Mouse (Mus musculus) embryonic facial prominence, embryonic 14.5 days (tissue): ENCODE measurements around the gene Arhgap22. TPM values are rescaled to one million over a fixed set of nuclear protein-coding genes. Genes with fewer than 3 reads are reported as not detected.

Experiments used
- ATAC-seq: fragments of 200-750 bp; cut with Nextera tagmentation; 2 replicates; pipeline ENCODE4 v1.8.0; 2017; ENCODE audit warnings: low read depth, moderate number of reproducible peaks, moderate TSS enrichment
- DNase-seq: peaks from one replicate; pipeline ENCODE4 v3.0.0-alpha.2; 2015; ENCODE audit warnings: low spot score
- H3K27ac ChIP-seq: fragments of 300-500 bp; sonication (generic); replicated peaks from 2 replicates; pipeline ENCODE4 v1.5.1; 2014; ENCODE audit warnings: low read depth, mild to moderate bottlenecking, low read length, moderate library complexity
- H3K27me3 ChIP-seq: fragments of 300-500 bp; sonication (generic); replicated peaks from 2 replicates; pipeline ENCODE4 v1.6.1; 2014; ENCODE audit warnings: low read length; ENCODE audit not compliant: control insufficient read depth, insufficient read depth
- H3K36me3 ChIP-seq: fragments of 300-500 bp; sonication (generic); 2 replicates; pipeline ENCODE4 v1.6.1; 2014; ENCODE audit warnings: low read length, mixed read lengths; ENCODE audit not compliant: control insufficient read depth, insufficient read depth
- H3K4me1 ChIP-seq: fragments of 300-500 bp; sonication (generic); 2 replicates; pipeline ENCODE4 v1.6.1; 2014; ENCODE audit warnings: antibody characterized with exemption, low read length; ENCODE audit not compliant: control insufficient read depth, insufficient read depth
- H3K4me2 ChIP-seq: fragments of 300-500 bp; sonication (generic); 2 replicates; pipeline ENCODE4 v1.6.1; 2014; ENCODE audit warnings: low read depth, mild to moderate bottlenecking, low read length, moderate library complexity, mixed read lengths
- H3K4me3 ChIP-seq: fragments of 300-500 bp; sonication (generic); 2 replicates; pipeline ENCODE4 v1.5.1; 2014; ENCODE audit warnings: low read depth, mild to moderate bottlenecking, low read length
- H3K9ac ChIP-seq: fragments of 300-500 bp; sonication (generic); 2 replicates; pipeline ENCODE4 v1.6.1; 2014; ENCODE audit warnings: low read depth, mild to moderate bottlenecking, low read length, moderate library complexity, mixed read lengths
- H3K9me3 ChIP-seq: fragments of 300-500 bp; sonication (generic); 2 replicates; pipeline ENCODE4 v1.6.1; 2016; ENCODE audit warnings: low read length; ENCODE audit not compliant: control insufficient read depth
- WGBS: fragments of 180-500 bp; shearing (Covaris S2); extraction: QIAGEN DNeasy Blood & Tissue Kit; methylation state at CpG from one replicate; pipeline ENCODE4 v1.1.7; 2014; 5-methylcytosine and 5-hydroxymethylcytosine counted together
- polyA plus RNA-seq: library from polyadenylated mRNA; unstranded; fragments of >200 nt; fragmentation: Nextera tagmentation; extraction: Ambion mirVana; gene quantifications from 2 replicates; pipeline ENCODE4 v1.2.1, GENCODE M21; 2014

Arhgap22 gene
- polyA plus RNA-seq, 1 experiment from 2014 or later, result 2.9 TPM

DNA sequence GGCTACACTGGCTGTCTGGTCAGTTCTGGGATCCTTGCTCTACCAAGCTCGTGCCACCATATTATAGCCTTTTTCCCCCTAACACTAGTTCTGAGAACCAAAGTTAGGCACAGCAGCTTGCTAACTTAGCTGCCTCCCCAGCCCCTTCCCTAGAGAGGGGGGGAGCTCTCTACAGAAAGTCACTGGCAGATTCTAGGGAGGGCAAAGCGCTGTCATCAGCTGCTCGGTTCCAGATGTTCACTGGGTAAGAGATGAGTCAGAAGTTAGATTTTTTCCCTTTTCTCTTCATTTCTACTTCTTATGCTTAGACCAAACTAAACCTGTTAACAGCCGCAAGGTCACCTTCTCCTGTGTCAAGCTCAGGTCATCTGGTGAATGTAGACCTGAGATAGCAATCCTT lies 16.8 kb downstream of the Arhgap22 start:
- H3K27me3 ChIP-seq, result no peaks in the 10 kb centered on the region
- no peaks in the 10 kb centered on the region for H3K4me1 ChIP-seq
- no peak overlapping the region for H3K4me3 ChIP-seq
- H3K9me3 ChIP-seq, result no peaks in the 10 kb centered on the region
- DNase-seq (no peak), ATAC-seq (no peak)
- H3K4me2 ChIP-seq, result no peak overlapping the region
- no peak overlapping the region for H3K27ac ChIP-seq
- no peak overlapping the region for H3K9ac ChIP-seq
- WGBS, result 73% methylated on average over 4 of the region's 4 CpGs
- H3K36me3 ChIP-seq, result no peaks in the 10 kb centered on the region

DNA sequence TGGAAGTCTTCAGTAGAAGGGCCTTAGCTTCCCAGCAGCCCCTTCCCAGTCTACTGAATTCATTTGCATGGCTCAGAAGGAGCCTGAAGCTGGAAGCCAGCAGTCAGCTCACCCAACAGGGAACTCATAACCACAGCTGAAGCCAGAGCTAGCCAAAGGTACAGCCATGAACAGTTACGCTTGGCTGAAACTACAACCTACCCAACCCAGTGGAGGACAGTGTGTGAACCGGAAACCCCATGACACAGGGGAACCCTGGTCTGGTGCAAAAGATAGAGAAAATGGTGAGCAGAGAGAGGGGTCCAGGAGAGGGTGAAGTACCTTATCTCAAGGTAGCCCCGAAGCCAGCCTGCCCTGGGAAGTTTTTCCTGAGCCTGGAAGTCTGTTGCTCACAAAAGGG lies 17.5 kb downstream of the Arhgap22 start:
- no peak overlapping the region for H3K4me3 ChIP-seq
- H3K9ac ChIP-seq, result no peak overlapping the region
- H3K4me1 ChIP-seq, result no peaks in the 10 kb centered on the region
- ATAC-seq (no peak), DNase-seq (no peak)
- no peak overlapping the region for H3K27ac ChIP-seq
- no peaks in the 10 kb centered on the region for H3K36me3 ChIP-seq
- H3K27me3 ChIP-seq, result no peaks in the 10 kb centered on the region
- WGBS, result 87% methylated on average over 3 of the region's 3 CpGs
- H3K9me3 ChIP-seq, result no peaks in the 10 kb centered on the region
- H3K4me2 ChIP-seq, result no peak overlapping the region

DNA sequence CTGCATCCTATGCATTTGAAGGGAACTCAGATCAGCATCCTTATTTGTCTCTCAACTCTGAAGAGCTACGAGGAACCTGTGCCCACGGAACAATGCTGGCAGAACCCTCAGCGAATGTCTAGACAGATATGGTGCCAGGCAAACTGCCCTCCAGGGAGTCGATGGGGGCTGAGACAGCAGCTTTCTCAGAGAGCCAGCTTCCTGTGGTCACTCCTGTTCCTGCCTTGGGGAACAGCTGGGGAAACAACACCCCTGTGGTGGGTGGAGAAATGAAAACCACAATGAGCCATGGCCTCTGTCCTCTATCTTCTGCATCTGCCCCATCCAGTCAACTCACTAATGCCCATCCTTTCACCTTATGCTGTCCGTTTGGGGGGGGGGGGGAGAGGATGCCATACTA lies 18.2 kb downstream of the Arhgap22 start:
- Histone ChIP-seq H3K4me1 (no peaks in the 10 kb centered on the region), H3K9ac (no peak overlapping the region), H3K4me3 (no peak overlapping the region), H3K4me2 (no peak overlapping the region), H3K9me3 (no peaks in the 10 kb centered on the region), H3K27me3 (no peaks in the 10 kb centered on the region), H3K36me3 (no peaks in the 10 kb centered on the region), H3K27ac (no peak overlapping the region)
- DNase-seq (no peak), ATAC-seq (no peak)
- WGBS, result 66% methylated on average over 5 of the region's 5 CpGs

DNA sequence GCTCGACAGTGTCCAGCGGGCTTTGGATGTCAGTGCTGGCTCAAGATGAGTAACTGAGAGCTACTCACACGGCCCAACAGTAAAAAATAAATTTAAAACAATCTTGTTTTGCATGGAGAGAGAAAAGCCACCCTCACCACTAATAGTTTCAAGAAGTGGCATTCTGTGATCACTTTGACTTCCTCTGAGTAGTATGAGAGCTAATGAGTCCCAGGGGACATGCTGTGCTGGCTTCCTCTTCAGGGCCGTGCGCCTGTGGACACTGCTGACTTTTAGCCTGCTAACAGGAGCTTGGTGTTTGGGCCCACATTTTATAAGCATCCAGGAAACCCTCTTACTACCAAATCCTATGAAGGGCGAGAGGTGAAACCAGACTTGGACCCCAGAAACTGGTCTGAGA lies 21.8 kb downstream of the Arhgap22 start:
- Histone ChIP-seq H3K4me3 (no peak overlapping the region), H3K27ac (no peak overlapping the region), H3K27me3 (no peaks in the 10 kb centered on the region), H3K9ac (no peak overlapping the region), H3K4me2 (no peak overlapping the region), H3K4me1 (no peaks in the 10 kb centered on the region), H3K36me3 (no peaks in the 10 kb centered on the region), H3K9me3 (no peaks in the 10 kb centered on the region)
- ATAC-seq (no peak), DNase-seq (no peak)
- 69% methylated on average over 6 of the region's 6 CpGs for WGBS

DNA sequence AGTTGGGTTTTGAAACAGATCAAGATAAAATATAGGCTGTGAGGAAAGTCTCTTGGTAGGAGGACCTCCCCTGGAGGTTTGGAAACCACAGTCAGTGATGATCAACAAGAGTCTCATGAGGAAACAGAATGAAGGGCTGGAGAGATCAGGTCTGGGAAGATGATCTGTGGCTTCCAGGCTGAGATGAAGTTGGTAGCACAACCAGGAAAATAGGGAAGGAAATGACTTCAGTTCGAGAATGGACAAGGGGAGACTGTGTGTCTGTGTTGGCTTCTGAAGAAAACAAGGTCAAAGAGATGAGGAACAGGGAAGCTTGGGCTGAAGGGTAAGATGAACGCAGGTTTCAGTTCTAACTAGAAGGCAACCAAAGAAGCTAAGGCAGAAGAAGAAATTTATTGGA lies 26.6 kb downstream of the Arhgap22 start:
- H3K27ac ChIP-seq, result no peak overlapping the region
- WGBS, result 76% methylated on average over 2 of the region's 2 CpGs
- ATAC-seq, result no peak

DNA sequence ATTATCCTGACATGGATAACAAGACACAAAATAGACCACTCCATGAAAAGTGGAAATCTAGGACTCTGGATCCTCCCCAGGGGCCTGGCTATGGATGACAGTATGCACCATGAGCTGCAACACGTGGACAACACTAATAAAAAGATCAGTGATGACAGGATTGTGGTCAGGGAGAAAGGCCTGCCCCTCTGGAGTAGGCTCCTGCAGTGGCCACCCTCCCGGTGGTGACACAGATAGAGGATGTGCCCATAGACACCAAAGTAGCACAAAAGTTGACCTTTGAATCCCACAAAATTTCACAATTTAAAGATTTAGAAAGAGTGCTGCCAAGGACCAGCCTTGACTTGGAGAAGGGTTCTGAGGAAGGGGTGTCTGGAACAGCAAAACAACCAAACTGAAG lies 29.4 kb downstream of the Arhgap22 start:
- H3K9me3 ChIP-seq, result no peaks in the 10 kb centered on the region
- no peak overlapping the region for H3K27ac ChIP-seq
- no peak overlapping the region for H3K9ac ChIP-seq
- ATAC-seq (no peak), DNase-seq (no peak)
- no peaks in the 10 kb centered on the region for H3K36me3 ChIP-seq
- H3K4me3 ChIP-seq, result no peak overlapping the region
- H3K4me1 ChIP-seq, result peaks cover 7% of the 10 kb centered on the region; the same call in 1 of the 2 replicates
- 62% methylated on average over 2 of the region's 2 CpGs for WGBS
- no peaks in the 10 kb centered on the region; the same call in 1 of the 2 replicates for H3K27me3 ChIP-seq
- no peak overlapping the region for H3K4me2 ChIP-seq

More for the DNA sequence above, 26.6 kb downstream of the Arhgap22 start:
- H3K4me2 ChIP-seq, result no peak overlapping the region
- DNase-seq, result no peak
- no peak overlapping the region for H3K4me3 ChIP-seq
- H3K27me3 ChIP-seq, result no peaks in the 10 kb centered on the region
- no peak overlapping the region for H3K9ac ChIP-seq
- no peaks in the 10 kb centered on the region for H3K9me3 ChIP-seq
- H3K36me3 ChIP-seq, result no peaks in the 10 kb centered on the region
- no peaks in the 10 kb centered on the region for H3K4me1 ChIP-seq

DNA sequence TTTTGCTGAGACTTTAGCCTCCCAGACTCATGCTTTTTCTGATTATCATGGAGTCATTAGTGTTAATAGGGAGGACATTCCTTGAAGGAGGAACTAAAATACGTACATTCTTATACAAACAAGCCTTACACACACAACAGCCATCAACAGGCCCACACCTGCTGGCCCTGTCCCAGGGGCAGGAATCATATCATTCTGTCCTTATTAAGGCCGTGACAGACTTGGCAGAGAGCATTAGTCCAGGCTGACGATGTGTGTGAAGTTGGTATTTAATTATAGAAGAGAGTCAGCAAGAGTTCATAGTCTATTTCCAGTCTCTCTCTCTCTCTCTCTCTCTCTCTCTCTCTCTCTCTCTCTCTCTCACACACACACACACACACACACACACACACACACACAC lies 30.7 kb downstream of the Arhgap22 start:
- no peaks in the 10 kb centered on the region for H3K36me3 ChIP-seq
- H3K4me1 ChIP-seq, result peaks cover 7% of the 10 kb centered on the region; the same call in 1 of the 2 replicates
- WGBS, result 44% methylated on average over 3 of the region's 3 CpGs
- H3K9me3 ChIP-seq, result no peaks in the 10 kb centered on the region
- no peak overlapping the region for H3K4me3 ChIP-seq
- no peak for ATAC-seq
- no peaks in the 10 kb centered on the region; the same call in 1 of the 2 replicates for H3K27me3 ChIP-seq
- DNase-seq, result no peak
- H3K4me2 ChIP-seq, result no peak overlapping the region
- H3K9ac ChIP-seq, result no peak overlapping the region
- H3K27ac ChIP-seq, result no peak overlapping the region

DNA sequence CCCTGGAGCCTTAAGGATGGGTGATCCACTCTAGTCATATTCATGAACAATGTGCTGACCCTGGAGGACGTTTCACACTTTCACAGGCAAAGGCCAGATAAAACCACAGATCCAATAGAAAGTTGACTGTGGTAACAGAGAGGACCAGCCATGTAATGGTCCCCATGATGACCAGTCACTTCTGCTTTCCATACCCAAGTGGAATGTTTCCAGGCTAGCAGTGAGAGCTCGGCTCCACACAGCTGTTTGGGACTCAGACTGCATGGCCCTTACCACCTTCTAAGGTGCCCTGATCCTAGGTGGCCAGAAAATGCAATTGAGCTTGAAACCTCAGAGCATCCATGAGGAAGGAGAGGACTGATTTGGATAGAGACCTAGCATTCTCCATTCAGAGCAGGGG lies 31.1 kb downstream of the Arhgap22 start:
- Histone ChIP-seq H3K4me3 (no peak overlapping the region), H3K9ac (no peak overlapping the region), H3K36me3 (no peaks in the 10 kb centered on the region), H3K27ac (no peak overlapping the region), H3K27me3 (peaks cover 1% of the 10 kb centered on the region), H3K9me3 (no peaks in the 10 kb centered on the region), H3K4me2 (no peak overlapping the region), H3K4me1 (peaks cover 7% of the 10 kb centered on the region)
- WGBS, result 81% methylated on average over 2 of the region's 2 CpGs
- DNase-seq (no peak), ATAC-seq (no peak)

DNA sequence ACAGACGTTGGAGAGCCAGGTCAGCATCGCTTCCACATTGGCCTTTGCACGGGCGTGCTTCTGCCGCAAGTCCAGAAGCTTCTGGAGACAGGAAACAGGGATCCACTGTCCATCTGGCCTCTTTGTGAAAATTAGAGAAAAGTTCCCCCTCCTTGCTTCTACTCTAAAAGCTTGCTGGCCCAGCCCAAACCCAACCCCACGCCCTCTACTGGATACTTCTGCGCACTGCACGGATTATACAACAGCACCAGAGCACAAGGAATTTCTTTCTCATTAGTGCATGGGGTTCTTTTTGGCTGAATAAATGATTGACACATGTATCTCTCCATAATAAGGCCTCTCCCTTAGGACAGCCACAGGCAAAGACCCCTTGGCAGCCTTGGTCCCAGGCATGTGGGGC lies 32.6 kb downstream of the Arhgap22 start:
- Histone ChIP-seq H3K36me3 (no peaks in the 10 kb centered on the region), H3K4me1 (peaks cover 12% of the 10 kb centered on the region), H3K27me3 (peaks cover 17% of the 10 kb centered on the region), H3K27ac (no peak overlapping the region), H3K4me2 (no peak overlapping the region), H3K4me3 (no peak overlapping the region), H3K9ac (no peak overlapping the region), H3K9me3 (no peaks in the 10 kb centered on the region)
- WGBS, result 36% methylated on average over 8 of the region's 8 CpGs
- DNase-seq (no peak), ATAC-seq (no peak)
